Mouse (Mus musculus): ENCODE results near the gene Lrrc75b.

GRCm38 (mm10) chr10:75559676-75560548 lies at the start of gene Lrrc75b:
- TF ChIP-seq POLR2A (IDR thresholded peaks at IDR 0.05; ENCODE audit: extremely low read depth, insufficient read depth, low read length) (no peak), CTCF (IDR thresholded peaks at IDR 0.05; ENCODE audit: extremely low read depth, insufficient read depth, low read length) (no peak)
